Mouse (Mus musculus) central nervous system, embryonic 11.5 days (tissue): ENCODE data around the gene Ndufaf8. TPM values are rescaled to one million over a fixed set of nuclear protein-coding genes. Genes with fewer than 3 reads are reported as not detected.

Source experiments
- polyA plus RNA-seq: library from polyadenylated mRNA; depleted of rRNA; stranded (reverse); fragments of >200 nt; gene quantifications from 2 replicates; pipeline ENCODE4 v1.2.3, GENCODE M21; 2012; rRNA removed

Ndufaf8 gene
- 37.5 and 49.6 TPM in 2 replicates for polyA plus RNA-seq

DNA sequence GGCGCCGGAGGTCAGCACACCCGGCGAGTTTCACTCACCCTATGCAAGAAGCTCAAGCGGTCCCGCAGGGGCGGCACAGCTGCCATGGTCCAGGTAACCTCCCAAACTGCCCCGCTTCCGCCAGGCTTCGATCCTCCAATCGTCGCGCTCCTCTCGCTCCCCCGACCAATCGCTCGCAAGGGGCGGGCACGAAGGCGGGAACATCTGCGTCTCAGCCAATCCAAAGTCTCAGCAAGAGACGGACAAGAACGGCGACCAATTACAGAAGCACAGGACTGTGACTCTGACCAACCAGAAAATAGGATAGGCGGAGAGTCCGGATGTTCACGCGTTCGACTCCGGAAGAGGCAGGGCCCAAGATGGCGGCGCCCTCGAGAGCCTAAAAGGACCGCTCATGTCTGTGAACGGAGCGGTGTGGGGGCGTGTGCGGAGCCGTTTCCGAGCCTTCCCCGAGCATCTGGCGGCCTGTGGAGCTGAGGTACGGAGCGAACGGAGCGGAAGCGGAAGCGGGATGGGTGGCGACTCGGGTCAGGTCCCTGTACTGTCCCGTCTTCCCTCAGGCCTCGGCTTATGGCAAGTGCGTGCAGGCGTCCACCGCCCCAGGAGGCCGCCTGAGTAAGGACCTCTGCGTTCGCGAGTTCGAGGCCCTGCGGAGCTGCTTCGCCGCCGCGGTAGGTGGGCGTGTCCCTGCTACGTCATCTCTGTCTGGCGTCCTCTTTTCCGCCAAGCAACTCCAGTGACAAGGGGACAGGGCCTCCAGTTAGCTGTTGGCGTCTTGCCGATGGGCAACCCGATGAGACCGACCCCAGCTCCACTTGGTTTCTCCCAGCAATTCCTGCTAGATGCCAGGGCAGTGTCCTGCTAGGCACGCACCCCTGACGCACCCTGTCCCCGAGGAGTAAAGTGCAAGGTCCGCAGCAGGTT lies at the start of gene Ndufaf8, which contains the start of gene Tepsin:
TSS of gene Ndufaf8 (plus strand) at position 341 of the 924 bp plus-strand sequence.
TSS of gene Tepsin (minus strand) at position 144 of the 924 bp plus-strand sequence.

GRCm38 (mm10) chr11:120086702-120087152 lies 12.0 kb upstream of the Ndufaf8 start, which contains the start of gene Cep131:
Gene Cep131, minus strand, starts transcription at chr11:120086827.

Other genes starting within 250 kb of the Ndufaf8 start
- gene Chmp6, start 185.5 kb upstream of the Ndufaf8 start, polyA plus RNA-seq, result 57.3 and 68.7 TPM in 2 replicates
- gene Baiap2, start 156.2 kb upstream of the Ndufaf8 start, polyA plus RNA-seq, result 10.1 and 12.9 TPM in 2 replicates
- gene Aatk, start 51.8 kb upstream of the Ndufaf8 start, polyA plus RNA-seq, result 6.1 and 6.4 TPM in 2 replicates
- gene Cep131, start 12.1 kb upstream of the Ndufaf8 start, polyA plus RNA-seq, result 44.5 and 99.3 TPM in 2 replicates
- gene Tepsin, start 197 bp upstream of the Ndufaf8 start, polyA plus RNA-seq, result 33.3 and 41.7 TPM in 2 replicates
- 84.8 and 125 TPM in 2 replicates for gene Slc38a10, start 52.4 kb downstream of the Ndufaf8 start, polyA plus RNA-seq
- gene Bahcc1, start 134.0 kb downstream of the Ndufaf8 start, polyA plus RNA-seq, result 40.3 and 44.1 TPM in 2 replicates
- gene Actg1, start 249.6 kb downstream of the Ndufaf8 start, polyA plus RNA-seq, result 1,155 and 2,096 TPM in 2 replicates